Comparison of ENCODE assay signal across 31 mouse cellular contexts in the genomic region with DNA sequence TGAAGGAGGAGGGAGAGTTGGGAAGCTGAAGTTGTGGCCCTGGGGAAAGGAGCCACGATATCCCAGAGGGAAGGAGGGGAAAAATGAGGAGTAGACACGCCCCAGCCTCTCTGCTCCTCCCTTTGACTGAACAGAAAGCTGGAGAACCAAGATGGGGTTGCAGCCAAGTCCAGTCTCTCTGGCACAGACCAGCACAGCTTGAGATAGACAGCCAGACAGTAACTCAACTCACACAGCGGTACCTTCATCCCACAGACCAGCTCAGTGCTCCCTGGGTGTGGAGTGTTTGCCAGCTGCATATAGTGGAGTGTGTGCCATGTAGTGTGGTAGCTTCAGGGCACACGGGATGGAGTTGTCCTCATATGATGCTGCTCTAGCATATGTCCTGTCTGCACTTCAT. TPM values are rescaled to one million over a fixed set of nuclear protein-coding genes. Genes with fewer than 3 reads are reported as not detected.
DNase-seq lines count a peak whose midpoint lies in the region; ATAC-seq and TF ChIP-seq lines count a peak whose summit lies in the region.
"Had no signal": no experiment of that assay in that cellular context is flagged by ENCODE, and none has a peak within 500 bp of the region (broad histone marks: within the 10 kb centered on the region; RNA-seq: fewer than 3 reads in every experiment).

No protein-coding gene starts in this region.

- H3K36me3 ChIP-seq in hindbrain, postnatal 0 days (ENCODE audit: insufficient read depth, low read length) = no peaks in the 10 kb centered on the region
- H3K36me3 ChIP-seq in hindbrain, embryonic 12.5 days = no peaks in the 10 kb centered on the region
- peaks cover 17% of the 10 kb centered on the region for H3K36me3 ChIP-seq in embryonic facial prominence, embryonic 14.5 days (ENCODE audit: control insufficient read depth, insufficient read depth, low read length)
- H3K36me3 ChIP-seq: forebrain, embryonic 10.5 days; forebrain, embryonic 15.5 days; heart, embryonic 10.5 days; midbrain, embryonic 15.5 days had no signal

- H3K4me1 ChIP-seq in hindbrain, postnatal 0 days (ENCODE audit: insufficient read depth, low read length) = peaks cover 14% of the 10 kb centered on the region
- 0 out of 2 replicates have a peak, but pooled peaks cover 6% of the 10 kb centered on the region for H3K4me1 ChIP-seq in hindbrain, embryonic 12.5 days
- H3K4me1 ChIP-seq in embryonic facial prominence, embryonic 14.5 days (ENCODE audit: control insufficient read depth, insufficient read depth, low read length) = peaks cover 9% of the 10 kb centered on the region; the same call in 1 of the 2 replicates
- H3K4me1 ChIP-seq: forebrain, embryonic 15.5 days; midbrain, embryonic 15.5 days had no signal

- H3K4me2 ChIP-seq in hindbrain, postnatal 0 days (ENCODE audit: low read depth, low read length) = no peak overlapping the region
- no peak overlapping the region for H3K4me2 ChIP-seq in hindbrain, embryonic 12.5 days (replicated peaks)
- no peak overlapping the region for H3K4me2 ChIP-seq in embryonic facial prominence, embryonic 14.5 days (ENCODE audit: low read depth, low read length)
- H3K4me2 ChIP-seq: embryonic facial prominence, embryonic 12.5 days; forebrain, embryonic 15.5 days; midbrain, embryonic 15.5 days had no signal

- peak; percentile 56 for DNase-seq in gastrocnemius, adult 2 months
- no peak for DNase-seq in gastrocnemius, postnatal 4 days (ENCODE audit: low spot score in 2 of 2)
- DNase-seq in hindbrain, postnatal 0 days (ENCODE audit: low spot score) = peak; percentile 49
- peak; percentile 71 for DNase-seq in NIH3T3 (ENCODE audit: low read depth)
- no peak for DNase-seq in embryonic facial prominence, embryonic 14.5 days (ENCODE audit: low spot score)
- DNase-seq in layer of hippocampus, postnatal 10 days (ENCODE audit: low spot score in 2 of 2) = no peak
- DNase-seq: adrenal gland, adult 2 months; cerebellum, adult 11 months; cerebellum, adult 9-10 months; cerebellum, postnatal 36 days; gastrocnemius, postnatal 10 days; kidney, adult 18-20 months; kidney, postnatal 4 days; layer of hippocampus, postnatal 36 days; liver; lung, adult 2 months; lung, postnatal 14 days; spleen, adult 18-20 months; thymus, postnatal 14 days had no signal

- H3K27me3 ChIP-seq in hindbrain, postnatal 0 days (ENCODE audit: insufficient read depth, low read length) = no peaks in the 10 kb centered on the region
- no peaks in the 10 kb centered on the region for H3K27me3 ChIP-seq in hindbrain, embryonic 12.5 days
- H3K27me3 ChIP-seq in embryonic facial prominence, embryonic 14.5 days (replicated peaks; ENCODE audit: control insufficient read depth, insufficient read depth, low read length) = no peaks in the 10 kb centered on the region
- H3K27me3 ChIP-seq: embryonic facial prominence, embryonic 12.5 days; forebrain, embryonic 15.5 days; midbrain, embryonic 15.5 days had no signal

- no peak overlapping the region for H3K27ac ChIP-seq in gastrocnemius, adult 2 months
- no peak overlapping the region for H3K27ac ChIP-seq in hindbrain, postnatal 0 days
- H3K27ac ChIP-seq in hindbrain, embryonic 12.5 days = no peak overlapping the region
- H3K27ac ChIP-seq in embryonic facial prominence, embryonic 14.5 days (replicated peaks; ENCODE audit: low read depth, low read length) = no peak overlapping the region
- H3K27ac ChIP-seq: embryonic facial prominence, embryonic 12.5 days; forebrain, embryonic 10.5 days; forebrain, embryonic 15.5 days; heart, embryonic 10.5 days; kidney, postnatal 0 days; liver, embryonic 14.5 days; midbrain, embryonic 15.5 days had no signal

- WGBS in hindbrain, postnatal 0 days = 36% methylated on average over 4 of the region's 4 CpGs
- WGBS in hindbrain, embryonic 12.5 days = 65% methylated on average over 4 of the region's 4 CpGs
- WGBS in embryonic facial prominence, embryonic 14.5 days = 54% methylated on average over 4 of the region's 4 CpGs

- ATAC-seq in hindbrain, postnatal 0 days = peak; percentile 57
- ATAC-seq in hindbrain, embryonic 12.5 days (ENCODE audit: low FRiP score) = no peak
- peak; percentile 44; the same call in 1 of the 2 replicates for ATAC-seq in embryonic facial prominence, embryonic 14.5 days (ENCODE audit: low read depth)
- ATAC-seq: forebrain, embryonic 15.5 days; inflammation-experienced regulatory T-cells, adult 6 months; midbrain, embryonic 15.5 days had no signal

- H3K9ac ChIP-seq in hindbrain, postnatal 0 days (replicated peaks; ENCODE audit: low read length) = no peak overlapping the region
- no peak overlapping the region for H3K9ac ChIP-seq in hindbrain, embryonic 12.5 days
- H3K9ac ChIP-seq in embryonic facial prominence, embryonic 14.5 days (ENCODE audit: low read depth, low read length) = no peak overlapping the region
- H3K9ac ChIP-seq: embryonic facial prominence, embryonic 12.5 days; forebrain, embryonic 15.5 days; liver, embryonic 14.5 days; midbrain, embryonic 15.5 days had no signal

- H3K9me3 ChIP-seq in hindbrain, postnatal 0 days (ENCODE audit: low read length) = no peaks in the 10 kb centered on the region
- no peaks in the 10 kb centered on the region for H3K9me3 ChIP-seq in hindbrain, embryonic 12.5 days (replicated peaks)
- no peaks in the 10 kb centered on the region for H3K9me3 ChIP-seq in embryonic facial prominence, embryonic 14.5 days (ENCODE audit: control insufficient read depth, low read length)
- H3K9me3 ChIP-seq: embryonic facial prominence, embryonic 12.5 days; forebrain, embryonic 10.5 days; forebrain, embryonic 15.5 days; heart, embryonic 10.5 days; midbrain, embryonic 15.5 days had no signal

- no peak for TF ChIP-seq CTCF in gastrocnemius, adult 2 months (IDR thresholded peaks at IDR 0.05)
- no peak for TF ChIP-seq CTCF in hindbrain, postnatal 0 days (IDR thresholded peaks at IDR 0.05; ENCODE audit: low read depth)

- intact Hi-C loops in gastrocnemius, adult 2 months (cut with DNase I) = no loop called here

- no peak overlapping the region for H3K4me3 ChIP-seq in gastrocnemius, adult 2 months
- H3K4me3 ChIP-seq in hindbrain, postnatal 0 days (ENCODE audit: low read length) = no peak overlapping the region
- no peak overlapping the region for H3K4me3 ChIP-seq in hindbrain, embryonic 12.5 days
- H3K4me3 ChIP-seq in embryonic facial prominence, embryonic 14.5 days (ENCODE audit: low read depth, low read length) = no peak overlapping the region
- H3K4me3 ChIP-seq: embryonic facial prominence, embryonic 12.5 days; forebrain, embryonic 10.5 days; forebrain, embryonic 15.5 days; heart, embryonic 10.5 days; midbrain, embryonic 15.5 days had no signal

RNA-seq across cellular contexts. Expression of a gene that starts 16.7 kb away (rescaled TPM):
- total RNA-seq in gastrocnemius, adult 2 months (2021) = 10 to 100 TPM; 43.6 to 64.7 TPM
- total RNA-seq in gastrocnemius, postnatal 4 days (2021) = 100 to 1,000 TPM; 115 to 127 TPM
- total RNA-seq in hindbrain, postnatal 0 days (2014; rRNA removed) = 50.6 and 50.9 TPM in 2 replicates
- polyA plus RNA-seq in hindbrain, postnatal 0 days (2015; fragmentation: Nextera tagmentation; extraction: Ambion mirVana) = 18.5 and 21.2 TPM in 2 replicates
- 100 and 102 TPM in 2 replicates for polyA plus RNA-seq in hindbrain, embryonic 12.5 days (2016; fragmentation: Nextera tagmentation; extraction: Ambion mirVana)
- 202 and 230 TPM in 2 replicates for polyA plus RNA-seq in embryonic facial prominence, embryonic 14.5 days (2014; fragmentation: Nextera tagmentation; extraction: Ambion mirVana)
- total RNA-seq in layer of hippocampus, postnatal 10 days (2021) = 10 to 100 TPM; 15.2 to 16.4 TPM
- total RNA-seq: granulocyte monocyte progenitor cell, adult 5-6 weeks; hematopoietic stem cell, adult 5-6 weeks; neutrophil, adult 5-6 weeks had no signal

Comparison
In these comparisons a context has a peak if more than half of its experiments do, and no peak if none do; other contexts are left out.
1. DNase-seq: peak in gastrocnemius, adult 2 months (single experiment), hindbrain, postnatal 0 days (single experiment) and NIH3T3 (single experiment); none in gastrocnemius, postnatal 4 days (0 of 2), embryonic facial prominence, embryonic 14.5 days (single experiment) and layer of hippocampus, postnatal 10 days (0 of 2).